Mouse (Mus musculus): ENCODE data around the gene Lgr5.

DNA sequence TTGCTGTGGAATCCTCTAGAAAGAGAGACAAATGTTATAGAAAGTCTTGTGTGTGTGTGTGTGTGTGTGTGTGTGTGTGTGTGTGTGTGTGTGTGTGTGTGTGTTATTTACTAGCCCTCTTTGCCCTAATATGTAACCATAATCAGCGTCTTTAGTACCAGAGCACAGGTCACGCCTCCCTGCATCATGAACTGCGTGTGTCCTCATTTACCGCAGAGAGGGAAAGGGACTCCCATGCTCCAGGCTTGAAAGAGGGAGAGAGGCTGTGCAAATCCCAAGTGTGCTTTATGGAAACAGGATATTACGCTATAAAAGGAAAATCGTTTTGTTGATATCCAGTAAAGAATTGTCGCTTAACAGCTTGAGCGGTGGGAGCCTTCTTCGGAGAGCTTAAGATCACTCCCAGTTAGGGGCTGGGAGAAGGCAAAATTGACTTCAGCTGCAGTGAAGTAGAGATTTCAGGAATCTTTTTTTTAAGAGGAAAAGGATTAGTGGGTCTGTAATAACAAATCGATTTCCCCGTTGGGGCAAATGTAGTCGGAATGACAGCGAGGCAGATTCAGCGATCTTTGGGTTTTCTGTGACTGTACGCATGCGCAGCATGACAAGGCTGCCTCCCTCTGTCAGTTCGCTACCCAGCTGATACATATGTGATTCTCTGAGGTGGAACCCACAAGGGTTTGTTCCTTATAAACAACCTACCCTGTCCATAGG, 116.8 kb downstream of the Lgr5 start:
- no peak for TF ChIP-seq CTCF (IDR thresholded peaks at IDR 0.05; ENCODE audit: low read depth, low read length)
- no peak for TF ChIP-seq POLR2A (IDR thresholded peaks at IDR 0.05; ENCODE audit: borderline replicate concordance, low read depth, low read length)

All from bone marrow macrophage, adult 2 months (primary cell).